Mouse (Mus musculus) cerebellum, adult 2 months (tissue): Measurements from ENCODE around the gene Nrarp. TPM values are rescaled to one million over a fixed set of nuclear protein-coding genes. Genes with fewer than 3 reads are reported as not detected.

Experiments used
- DNase-seq, 2 experiments: peaks; one replicate each; pipeline ENCODE4 v3.0.0; 2021
- H3K27ac ChIP-seq: fragments of 200-500 bp; 2 replicates; pipeline ENCODE4 v1.5.1; 2012; ENCODE audit warnings: low read length, control low read depth, inconsistent platforms; ENCODE audit not compliant: insufficient read depth
- H3K27me3 ChIP-seq: fragments of 200-500 bp; 2 replicates; pipeline ENCODE4 v1.6.1; 2012; ENCODE audit warnings: inconsistent platforms, mild to moderate bottlenecking, low read length, moderate library complexity; ENCODE audit not compliant: control insufficient read depth, insufficient read depth
- H3K4me1 ChIP-seq: fragments of 200-500 bp; 2 replicates; pipeline ENCODE4 v1.6.1; 2011; ENCODE audit warnings: low read length; ENCODE audit not compliant: control insufficient read depth, insufficient read depth
- H3K4me3 ChIP-seq: fragments of 200-500 bp; replicated peaks from 2 replicates; pipeline ENCODE3; 2011; ENCODE audit warnings: mild to moderate bottlenecking, low read depth, low read length, control low read depth; ENCODE audit not compliant: insufficient read depth
- CTCF ChIP-seq: fragments of 200-500 bp; IDR thresholded peaks from 2 replicates; pipeline ENCODE4 v1.5.1; 2011; ENCODE audit warnings: low read depth, mild to moderate bottlenecking, control low read depth, low read length, moderate library complexity, borderline replicate concordance; ENCODE audit not compliant: insufficient read depth
- POLR2A ChIP-seq: fragments of 200-500 bp; IDR thresholded peaks from 2 replicates; pipeline ENCODE4 v1.6.1; 2011; ENCODE audit warnings: low read length, control low read depth, borderline replicate concordance; ENCODE audit not compliant: insufficient read depth
- WGBS: fragments of 180-500 bp; shearing (Covaris S2); methylation state at CpG from one replicate; pipeline ENCODE4 v1.1.7; 2018; 5-methylcytosine and 5-hydroxymethylcytosine counted together
- polyA plus RNA-seq: library from polyadenylated mRNA; depleted of rRNA; stranded (reverse); fragments of >200 nt; gene quantifications from 2 replicates; pipeline ENCODE4 v1.2.3, GENCODE M21; 2012

The Nrarp gene
- polyA plus RNA-seq, 1 experiment = 9.4 TPM

GRCm38 (mm10) chr2:25194486-25195171 is 14.1 kb downstream of the Nrarp start:
- H3K4me1 ChIP-seq = peaks cover 3% of the 10 kb centered on the region; the same call in 1 of the 2 replicates

DNA sequence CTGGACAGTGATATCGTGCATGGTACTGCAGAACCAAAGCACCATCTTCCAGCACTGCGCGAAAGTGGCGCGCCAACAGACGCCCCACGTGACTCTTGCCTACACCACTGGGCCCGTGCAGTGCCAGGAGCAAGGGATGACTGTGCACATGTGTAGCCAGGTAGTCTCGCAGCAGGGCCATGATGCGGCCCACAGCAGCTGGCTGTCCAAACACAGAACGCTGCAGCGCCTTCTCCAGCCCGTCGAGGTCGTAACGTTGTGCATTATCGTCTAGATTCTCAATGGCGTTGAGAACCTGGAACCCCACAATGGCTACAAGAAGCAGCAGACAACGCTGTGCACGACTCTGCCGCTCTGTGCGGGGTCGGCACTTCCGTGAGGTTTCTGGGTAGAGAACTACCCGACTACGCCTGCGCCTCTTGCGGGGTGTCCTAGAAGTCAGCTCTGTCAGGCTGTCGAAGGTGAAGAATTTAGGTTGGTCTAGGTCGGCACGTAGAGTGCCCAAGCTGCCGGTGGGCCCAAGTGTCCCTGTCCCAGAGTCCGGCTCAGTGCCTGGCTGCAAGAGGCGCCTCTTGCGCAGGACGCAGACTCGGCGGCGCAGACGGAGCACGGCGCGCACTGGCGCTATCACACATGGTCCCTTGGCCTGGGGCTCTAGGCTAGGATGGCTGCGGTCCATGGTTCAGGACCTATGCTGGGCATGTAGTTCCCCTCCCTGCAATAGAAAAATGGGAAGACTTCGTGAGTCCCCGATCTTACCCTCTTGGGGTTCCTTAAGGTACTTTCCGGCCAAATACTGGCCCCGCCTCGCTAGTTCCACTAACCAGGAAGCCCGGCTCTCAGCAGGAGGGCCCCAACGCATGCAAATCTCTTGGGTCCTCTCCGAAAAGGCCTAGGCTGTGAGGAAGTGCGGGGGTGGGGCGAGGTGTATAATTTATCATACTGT is 14.9 kb downstream of the Nrarp start:
- no peak for DNase-seq
- no peak overlapping the region for H3K27ac ChIP-seq
- no peak for TF ChIP-seq POLR2A
- no peak for TF ChIP-seq CTCF
- H3K4me1 ChIP-seq = peaks cover 3% of the 10 kb centered on the region; the same call in 1 of the 2 replicates
- WGBS = 28% methylated on average over 55 of the region's 55 CpGs
- H3K4me3 ChIP-seq = no peak overlapping the region
- H3K27me3 ChIP-seq = no peaks in the 10 kb centered on the region

More at GRCm38 (mm10) chr2:25194486-25195171, 14.1 kb downstream of the Nrarp start:
- no peaks in the 10 kb centered on the region for H3K27me3 ChIP-seq
- TF ChIP-seq CTCF (no peak), POLR2A (no peak)
- H3K27ac ChIP-seq = no peak overlapping the region
- no peak for DNase-seq
- no peak overlapping the region for H3K4me3 ChIP-seq
- WGBS = 83% methylated on average over 17 of the region's 17 CpGs

- H3K27ac ChIP-seq = no peak within 1 kb of the TSS
- peaks cover 3% of the 10 kb centered on the region; the same call in 1 of the 2 replicates for H3K4me1 ChIP-seq
- no peak for DNase-seq
- TF ChIP-seq CTCF = no peak
- TF ChIP-seq POLR2A = no peak
- no peaks in the 10 kb centered on the region for H3K27me3 ChIP-seq
- WGBS = 27% methylated on average over 8 of the region's 8 CpGs
- no peak within 1 kb of the TSS for H3K4me3 ChIP-seq
Observed at GRCm38 (mm10) chr2:25196172-25196954, 15.8 kb downstream of the Nrarp start, which contains the start of gene Tor4a. Tor4a (minus strand) TSS chr2:25196886.

GRCm38 (mm10) chr2:25197191-25197590 is 16.6 kb downstream of the Nrarp start:
- no peak for DNase-seq
- no peak overlapping the region for H3K4me3 ChIP-seq
- H3K27ac ChIP-seq = no peak overlapping the region
- no peaks in the 10 kb centered on the region for H3K27me3 ChIP-seq
- 37% methylated on average over 2 of the region's 2 CpGs for WGBS
- TF ChIP-seq POLR2A (no peak), CTCF (no peak)
- peaks cover 3% of the 10 kb centered on the region; the same call in 1 of the 2 replicates for H3K4me1 ChIP-seq

- TF ChIP-seq POLR2A (no peak), CTCF (no peak)
- peaks cover 3% of the 10 kb centered on the region; the same call in 1 of the 2 replicates for H3K4me1 ChIP-seq
- no peak overlapping the region for H3K27ac ChIP-seq
- no peaks in the 10 kb centered on the region for H3K27me3 ChIP-seq
- no peak for DNase-seq
- no peak overlapping the region for H3K4me3 ChIP-seq
Observed at GRCm38 (mm10) chr2:25197946-25198345, 17.4 kb downstream of the Nrarp start.

DNA sequence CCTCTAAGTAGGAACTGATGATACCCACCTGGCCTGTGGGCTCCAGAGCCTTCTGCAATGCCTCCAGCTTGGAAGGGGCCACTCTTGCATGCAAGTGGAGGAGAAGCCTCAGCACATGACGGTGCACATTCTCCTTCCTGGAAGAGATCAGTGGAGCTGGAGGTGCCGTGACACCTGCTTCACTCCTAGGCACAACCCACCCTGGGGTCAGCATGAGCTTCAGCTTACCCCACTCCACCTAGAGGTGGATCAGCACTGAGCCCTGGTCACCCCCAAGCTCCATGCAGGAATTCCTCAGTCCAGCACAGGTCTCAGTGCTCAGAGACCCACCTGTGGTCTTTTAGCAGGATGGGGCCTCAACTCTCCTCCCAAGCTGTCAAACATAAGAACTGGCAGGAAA is 20.1 kb downstream of the Nrarp start:
- no peaks in the 10 kb centered on the region for H3K27me3 ChIP-seq
- H3K4me3 ChIP-seq = no peak overlapping the region
- H3K27ac ChIP-seq = no peak overlapping the region
- H3K4me1 ChIP-seq = no peaks in the 10 kb centered on the region
- DNase-seq = no peak
- TF ChIP-seq CTCF (no peak), POLR2A (no peak)
- 93% methylated on average over 2 of the region's 2 CpGs for WGBS

- WGBS = 52% methylated on average over 4 of the region's 4 CpGs
- Histone ChIP-seq H3K27me3 (no peaks in the 10 kb centered on the region), H3K27ac (no peak overlapping the region), H3K4me3 (no peak overlapping the region), H3K4me1 (no peaks in the 10 kb centered on the region; the same call in 1 of the 2 replicates)
- no peak for DNase-seq
- TF ChIP-seq CTCF = no peak
- TF ChIP-seq POLR2A = no peak
Observed at GRCm38 (mm10) chr2:25203631-25204214, 23.2 kb downstream of the Nrarp start.
